12 mouse cellular contexts compared by ENCODE assay signal in genomic region chr16:37690932-37691730, GRCm38 (mm10). TPM values are rescaled to one million over a fixed set of nuclear protein-coding genes. Genes with fewer than 3 reads are reported as not detected.
DNase-seq lines count a peak whose midpoint lies in the region; ATAC-seq and TF ChIP-seq lines count a peak whose summit lies in the region.
"Had no signal": no experiment of that assay in that cellular context is flagged by ENCODE, and none has a peak within 500 bp of the region (broad histone marks: within the 10 kb centered on the region; RNA-seq: fewer than 3 reads in every experiment).

No protein-coding gene starts in this region.

- no peaks in the 10 kb centered on the region for H3K36me3 ChIP-seq in heart, embryonic 14.5 days (ENCODE audit: control insufficient read depth, insufficient read depth, low read length)
- no peaks in the 10 kb centered on the region for H3K36me3 ChIP-seq in hindbrain, embryonic 11.5 days (ENCODE audit: control insufficient read depth, insufficient read depth, low read length)
- H3K36me3 ChIP-seq: stomach, embryonic 15.5 days had no signal

- H3K27ac ChIP-seq in layer of hippocampus, adult 2 months = no peak overlapping the region
- H3K27ac ChIP-seq in heart, embryonic 14.5 days (replicated peaks in 1 of 2; ENCODE audit: control insufficient read depth in 1 of 2, insufficient read depth in 1 of 2, low read depth in 2 of 2, low read length in 2 of 2) = 0 out of 4 replicates have a peak overlapping the region, but pooled peaks have one; percentile 19 to 31
- no peak overlapping the region for H3K27ac ChIP-seq in hindbrain, embryonic 11.5 days (ENCODE audit: low read depth, low read length)
- H3K27ac ChIP-seq: stomach, embryonic 15.5 days had no signal

- no peaks in the 10 kb centered on the region for H3K9me3 ChIP-seq in heart, embryonic 14.5 days (ENCODE audit: control insufficient read depth, low read length)
- no peaks in the 10 kb centered on the region for H3K9me3 ChIP-seq in hindbrain, embryonic 11.5 days (ENCODE audit: control insufficient read depth, low read length)
- H3K9me3 ChIP-seq: stomach, embryonic 15.5 days had no signal

- DNase-seq in cerebellum, postnatal 10 days = peak; percentile 45 to 54
- DNase-seq in layer of hippocampus, adult 2 months (ENCODE audit: low spot score in 2 of 2) = no peak
- DNase-seq in layer of hippocampus, adult 8-10 months (ENCODE audit: low spot score in 2 of 2) = no peak
- DNase-seq in layer of hippocampus, postnatal 14 days (ENCODE audit: low spot score in 2 of 2) = no peak
- DNase-seq in hindbrain, embryonic 11.5 days (ENCODE audit: low spot score) = no peak
- DNase-seq: adrenal gland, adult 8-10 months; layer of hippocampus, adult 9-11 months had no signal

- H3K4me2 ChIP-seq in heart, embryonic 14.5 days (ENCODE audit: low read length) = peak overlapping the region; percentile 24
- H3K4me2 ChIP-seq in hindbrain, embryonic 11.5 days (replicated peaks; ENCODE audit: low read depth, low read length) = no peak overlapping the region
- H3K4me2 ChIP-seq: stomach, embryonic 15.5 days had no signal

- 34% methylated on average over 12 of the region's 12 CpGs for WGBS in heart, embryonic 14.5 days
- WGBS in hindbrain, embryonic 11.5 days = 86% methylated on average over 12 of the region's 12 CpGs

- ATAC-seq in cerebellum, adult (ENCODE audit: insufficient number of reproducible peaks, low FRiP score, low TSS enrichment) = no peak
- ATAC-seq in CD4-positive, CD25-positive, alpha-beta regulatory T cell, adult 4 months = peak; percentile 47
- ATAC-seq in heart, embryonic 14.5 days (ENCODE audit: insufficient number of reproducible peaks, insufficient read depth, low FRiP score, low read depth) = 0 out of 2 replicates have a peak, but pooled peaks have one; percentile 37
- no peak for ATAC-seq in hindbrain, embryonic 11.5 days (ENCODE audit: low FRiP score)

- H3K4me3 ChIP-seq in layer of hippocampus, adult 2 months = no peak overlapping the region
- H3K4me3 ChIP-seq in heart, embryonic 14.5 days (ENCODE audit: control insufficient read depth in 1 of 2, insufficient read depth in 1 of 2, low read depth in 1 of 2, low read length in 2 of 2) = no peak overlapping the region
- H3K4me3 ChIP-seq in hindbrain, embryonic 11.5 days (ENCODE audit: low read depth, low read length) = no peak overlapping the region
- H3K4me3 ChIP-seq: megakaryocyte, embryonic 14.5 days; stomach, embryonic 15.5 days had no signal

- H3K27me3 ChIP-seq in heart, embryonic 14.5 days (ENCODE audit: control insufficient read depth, insufficient read depth, low read length) = no peaks in the 10 kb centered on the region
- no peaks in the 10 kb centered on the region for H3K27me3 ChIP-seq in hindbrain, embryonic 11.5 days (ENCODE audit: control insufficient read depth, insufficient read depth, low read length)
- H3K27me3 ChIP-seq: stomach, embryonic 15.5 days had no signal

- TF ChIP-seq CTCF in layer of hippocampus, adult 2 months (conservative IDR thresholded peaks at IDR 0.05) = peak; percentile 47

- peaks cover 29 to 33% of the 10 kb centered on the region in 2 experiments for H3K4me1 ChIP-seq in heart, embryonic 14.5 days (ENCODE audit: control insufficient read depth in 2 of 2, insufficient read depth in 2 of 2, low read length in 2 of 2)
- H3K4me1 ChIP-seq in hindbrain, embryonic 11.5 days (replicated peaks; ENCODE audit: control insufficient read depth, insufficient read depth, low read length) = 0 out of 2 replicates have a peak, but pooled peaks cover 5% of the 10 kb centered on the region
- H3K4me1 ChIP-seq: megakaryocyte, embryonic 14.5 days had no signal

- H3K9ac ChIP-seq in heart, embryonic 14.5 days (ENCODE audit: low read length) = no peak overlapping the region
- H3K9ac ChIP-seq in hindbrain, embryonic 11.5 days (ENCODE audit: low read depth, low read length) = no peak overlapping the region
- H3K9ac ChIP-seq: stomach, embryonic 15.5 days had no signal

RNA-seq across cellular contexts. Expression of gene Ndufb4, which starts 36.9 kb away (rescaled TPM):
- 10 to 100 TPM; 83.1 to 94.7 TPM for total RNA-seq in layer of hippocampus, adult 2 months (2021)
- total RNA-seq in layer of hippocampus, adult 8-10 months (2022) = 10 to 100 TPM; 66.8 to 77.5 (median 69.6) TPM
- 10 to 100 TPM; 49.1 to 64.4 TPM for polyA plus RNA-seq in CD4-positive, CD25-positive, alpha-beta regulatory T cell, adult 4 months (2017; shearing (Covaris generic))
- 116 and 120 TPM in 2 replicates for polyA plus RNA-seq in heart, embryonic 14.5 days (2014; fragmentation: Nextera tagmentation; extraction: Ambion mirVana)
- total RNA-seq in layer of hippocampus, postnatal 14 days (2021) = 10 to 100 TPM; 70.0 to 84.8 TPM
- 54.0 and 60.0 TPM in 2 replicates for polyA plus RNA-seq in hindbrain, embryonic 11.5 days (2014; fragmentation: Nextera tagmentation; extraction: Ambion mirVana)

Comparison
In these comparisons a context has a peak if more than half of its experiments do, and no peak if none do; other contexts are left out.
1. DNase-seq: peak in cerebellum, postnatal 10 days (2 of 2); none in layer of hippocampus, adult 2 months (0 of 2), layer of hippocampus, adult 8-10 months (0 of 2), layer of hippocampus, postnatal 14 days (0 of 2) and hindbrain, embryonic 11.5 days (single experiment).
2. ATAC-seq: peak in CD4-positive, CD25-positive, alpha-beta regulatory T cell, adult 4 months (single experiment) and heart, embryonic 14.5 days (single experiment); none in cerebellum, adult (single experiment) and hindbrain, embryonic 11.5 days (single experiment).
3. H3K27ac ChIP-seq: peak in heart, embryonic 14.5 days (2 of 2); none in layer of hippocampus, adult 2 months (single experiment) and hindbrain, embryonic 11.5 days (single experiment).